Mouse (Mus musculus) cerebellum, postnatal 10 days (tissue): ENCODE results near the gene Rnf213.
"Not testable (repeated sequence)": the region's sequence is repeated elsewhere in the genome, so short reads cannot be mapped to it uniquely, and the experiment has no call there.

ENCODE experiments used
- DNase-seq, 2 experiments: peaks; one replicate each; pipeline ENCODE4 v3.0.0; 2021; ENCODE audit warnings: mixed read lengths in 2 of 2

Rnf213 gene

GRCm38 (mm10) chr11:119392800-119393482 is at the start of gene Rnf213:
Gene Rnf213 (plus strand): TSS chr11:119393100.
- peak; percentile 42 to 59 for DNase-seq

- DNase-seq = no peak
Observed at GRCm38 (mm10) chr11:119344178-119344577, 48.7 kb upstream of the Rnf213 start.

- DNase-seq = no peak
Observed at GRCm38 (mm10) chr11:119344865-119345264, 48.0 kb upstream of the Rnf213 start.

- no peak for DNase-seq
Observed at GRCm38 (mm10) chr11:119347125-119347524, 45.8 kb upstream of the Rnf213 start.

GRCm38 (mm10) chr11:119352113-119352512 is 40.8 kb upstream of the Rnf213 start:
- no peak for DNase-seq

- peak in 1 of 2 experiments; percentile 32 for DNase-seq
Observed at GRCm38 (mm10) chr11:119353946-119354345, 39.0 kb upstream of the Rnf213 start.

- DNase-seq = peak in 1 of 2 experiments; percentile 34
Observed at GRCm38 (mm10) chr11:119354798-119355442, 38.0 kb upstream of the Rnf213 start.

GRCm38 (mm10) chr11:119355443-119356385 is 37.2 kb upstream of the Rnf213 start, which contains the start of the genes Sgsh and Slc26a11:
Gene Sgsh (minus strand): TSS chr11:119355536.
Gene Slc26a11 (plus strand): TSS chr11:119355557.
- DNase-seq = peak; percentile 88 to 89

GRCm38 (mm10) chr11:119359089-119359488 is 33.8 kb upstream of the Rnf213 start:
- DNase-seq = no peak

- no peak for DNase-seq
Observed at GRCm38 (mm10) chr11:119362769-119363533, 29.9 kb upstream of the Rnf213 start.

- peak; percentile 87 to 88 for DNase-seq
Observed at GRCm38 (mm10) chr11:119363534-119364145, 29.3 kb upstream of the Rnf213 start.

GRCm38 (mm10) chr11:119375425-119375824 is 17.5 kb upstream of the Rnf213 start:
- no peak for DNase-seq

GRCm38 (mm10) chr11:119377326-119377725 is 15.6 kb upstream of the Rnf213 start:
- DNase-seq = no peak

GRCm38 (mm10) chr11:119378551-119378950 is 14.3 kb upstream of the Rnf213 start:
- DNase-seq = no peak

- no peak for DNase-seq
Observed at GRCm38 (mm10) chr11:119381631-119382337, 11.1 kb upstream of the Rnf213 start.

- no peak for DNase-seq
Observed at GRCm38 (mm10) chr11:119382338-119382850, 10.5 kb upstream of the Rnf213 start.

GRCm38 (mm10) chr11:119384904-119385303 is 8.0 kb upstream of the Rnf213 start:
- no peak for DNase-seq

- DNase-seq = no peak
Observed at GRCm38 (mm10) chr11:119386306-119386705, 6.6 kb upstream of the Rnf213 start.

GRCm38 (mm10) chr11:119387273-119387672 is 5.6 kb upstream of the Rnf213 start:
- DNase-seq = not testable (repeated sequence)

- peak; percentile 86 for DNase-seq
Observed at GRCm38 (mm10) chr11:119389851-119390270, 3.0 kb upstream of the Rnf213 start.
